Mouse (Mus musculus) midbrain, embryonic 16.5 days (tissue): ENCODE measurements around the gene Anln. TPM values are rescaled to one million over a fixed set of nuclear protein-coding genes. Genes with fewer than 3 reads are reported as not detected.
A peak's percentile ranks its signal among the peaks of the same experiment; 100 is the strongest.

Experiments
- ATAC-seq: fragments of 200-750 bp; cut with Nextera tagmentation; 2 replicates; pipeline ENCODE4 v1.8.0; 2017; ENCODE audit warnings: moderate TSS enrichment
- H3K27ac ChIP-seq: fragments of 300-500 bp; sonication (generic); 2 replicates; pipeline ENCODE4 v1.5.1; 2014; ENCODE audit warnings: mild to moderate bottlenecking, low read length, mixed read lengths
- H3K27me3 ChIP-seq: fragments of 300-500 bp; sonication (generic); 2 replicates; pipeline ENCODE4 v1.6.1; 2014; ENCODE audit warnings: low read depth, low read length, mixed read lengths; ENCODE audit not compliant: control insufficient read depth, insufficient read depth
- H3K36me3 ChIP-seq: fragments of 300-500 bp; sonication (generic); 2 replicates; pipeline ENCODE4 v1.6.1; 2014; ENCODE audit warnings: mild to moderate bottlenecking, low read length, moderate library complexity, mixed read lengths; ENCODE audit not compliant: control insufficient read depth, insufficient read depth
- H3K4me1 ChIP-seq: fragments of 300-500 bp; sonication (generic); 2 replicates; pipeline ENCODE4 v1.6.1; 2014; ENCODE audit warnings: mild to moderate bottlenecking, low read length, mixed read lengths; ENCODE audit not compliant: control insufficient read depth, insufficient read depth
- H3K4me2 ChIP-seq: fragments of 300-500 bp; sonication (generic); 2 replicates; pipeline ENCODE4 v1.6.1; 2014; ENCODE audit warnings: mild to moderate bottlenecking, low read length, mixed read lengths
- H3K4me3 ChIP-seq: fragments of 300-500 bp; sonication (generic); 2 replicates; pipeline ENCODE4 v1.5.1; 2014; ENCODE audit warnings: low read depth, mild to moderate bottlenecking, low read length, moderate library complexity, mixed read lengths
- H3K9ac ChIP-seq: fragments of 300-500 bp; sonication (generic); 2 replicates; pipeline ENCODE4 v1.6.1; 2014; ENCODE audit warnings: low read depth, low read length, mixed read lengths
- H3K9me3 ChIP-seq: fragments of 300-500 bp; sonication (generic); replicated peaks from 2 replicates; pipeline ENCODE4 v1.6.1; 2014; ENCODE audit warnings: mild to moderate bottlenecking, low read length, mixed read lengths; ENCODE audit not compliant: control insufficient read depth, poor library complexity, severe bottlenecking
- WGBS: fragments of 180-500 bp; shearing (Covaris S2); extraction: QIAGEN DNeasy Blood & Tissue Kit; methylation state at CpG from one replicate; pipeline ENCODE4 v1.1.7; 2014; 5-methylcytosine and 5-hydroxymethylcytosine counted together
- polyA plus RNA-seq: library from polyadenylated mRNA; unstranded; fragments of >200 nt; fragmentation: Nextera tagmentation; extraction: Ambion mirVana; gene quantifications from 2 replicates; pipeline ENCODE4 v1.2.1, GENCODE M21; 2015

Gene Anln
- polyA plus RNA-seq, 1 experiment from 2014 or later: 3.4 TPM

DNA sequence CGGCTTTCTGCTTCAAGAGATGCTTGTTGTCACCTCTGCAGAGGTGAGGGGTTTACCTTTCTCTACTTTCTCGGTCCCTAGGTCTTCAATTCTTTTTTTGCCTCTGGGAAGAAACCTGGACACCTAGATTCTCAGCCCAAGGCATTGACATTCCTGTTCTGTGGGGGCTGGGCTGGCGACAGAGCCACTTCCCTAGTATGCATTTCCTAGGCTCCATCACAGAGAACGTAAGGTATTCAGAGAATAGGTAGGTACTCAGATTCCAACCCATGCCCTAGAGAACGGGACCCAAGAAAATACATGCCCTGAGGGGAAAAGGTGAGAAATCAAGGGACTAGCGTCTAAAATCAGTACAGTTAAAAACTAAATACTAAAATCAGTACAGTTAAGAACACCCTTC lies 82.3 kb downstream of the Anln start:
- ATAC-seq: peak; percentile 49; the same call in 1 of the 2 replicates
- 16% methylated on average over 6 of the region's 6 CpGs for WGBS
- Histone ChIP-seq H3K27me3 (no peaks in the 10 kb centered on the region), H3K9ac (peak overlapping the region; percentile 99), H3K27ac (peak overlapping the region; percentile 93), H3K36me3 (peaks cover 27% of the 10 kb centered on the region), H3K4me2 (peak overlapping the region; percentile 69), H3K4me1 (peaks cover 7% of the 10 kb centered on the region), H3K4me3 (peak overlapping the region; percentile 88), H3K9me3 (no peaks in the 10 kb centered on the region)

DNA sequence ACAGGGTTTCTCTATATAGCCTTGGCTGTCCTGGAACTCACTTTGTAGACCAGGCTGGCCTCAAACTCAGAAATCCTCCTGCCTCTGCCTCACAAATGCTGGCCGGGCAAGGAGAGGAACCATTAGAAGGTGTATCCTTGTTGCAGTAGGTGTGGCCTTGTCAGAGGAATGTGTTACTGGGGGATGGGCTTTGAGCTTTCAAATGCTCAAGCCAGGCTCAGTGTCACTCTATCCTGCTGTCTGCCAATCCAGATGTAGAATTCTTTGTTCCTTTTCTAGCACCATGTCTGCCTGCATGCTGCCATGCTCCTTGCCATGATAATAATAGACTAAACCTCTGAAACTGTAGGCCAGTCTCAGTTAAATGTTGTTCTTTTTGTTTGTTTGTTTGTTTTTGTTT lies 86.8 kb downstream of the Anln start:
- WGBS: 100% methylated on average over 1 of the region's 1 CpGs
- no peak for ATAC-seq
- peaks cover 56% of the 10 kb centered on the region for H3K36me3 ChIP-seq
- no peak overlapping the region for H3K27ac ChIP-seq
- no peak overlapping the region for H3K4me3 ChIP-seq
- H3K4me2 ChIP-seq: no peak overlapping the region
- H3K9ac ChIP-seq: no peak overlapping the region
- peaks cover 7% of the 10 kb centered on the region for H3K4me1 ChIP-seq
- no peaks in the 10 kb centered on the region for H3K27me3 ChIP-seq
- H3K9me3 ChIP-seq: peaks cover 2% of the 10 kb centered on the region; the same call in 1 of the 2 replicates

Other genes starting within 250 kb of the Anln start
- gene Pigyl, start 232.3 kb downstream of the Anln start, polyA plus RNA-seq: 86.8 and 96.6 TPM in 2 replicates
- 0.72 and 0.85 TPM in 2 replicates for gene Zfp872, start 201.1 kb downstream of the Anln start, polyA plus RNA-seq
- gene Zfp809, start 163.5 kb downstream of the Anln start, polyA plus RNA-seq: 8.7 and 11.4 TPM in 2 replicates
- gene Zfp599, start 129.3 kb downstream of the Anln start, polyA plus RNA-seq: 11.9 and 12.0 TPM in 2 replicates
- gene Zfp810, start 81.5 kb downstream of the Anln start, polyA plus RNA-seq: 32.5 and 32.7 TPM in 2 replicates
- gene 9530077C05Rik, start 22.3 kb upstream of the Anln start, polyA plus RNA-seq: 17.3 and 19.7 TPM in 2 replicates
- gene Gm17545, start 65.1 kb upstream of the Anln start, polyA plus RNA-seq: not detected in 2 replicates
- gene Rp9, start 80.6 kb upstream of the Anln start, polyA plus RNA-seq: 66.0 and 66.1 TPM in 2 replicates
- 29.3 and 35.3 TPM in 2 replicates for gene Bbs9, start 86.5 kb upstream of the Anln start, polyA plus RNA-seq